Mouse (Mus musculus) monocyte, adult 2 months (primary cell): ENCODE measurements at regions not wholly inside any gene's neighbourhood (a gene's known extent, or its start where the extent isn't known, plus 50 kb on each side); places are given as distances from the start of the nearest gene placed in this dataset.

Experiments
- DNase-seq, 2 experiments: peaks; one replicate each; pipeline ENCODE4 v3.0.0; 2022; ENCODE audit warnings: low spot score in 2 of 2, low read depth in 1 of 2

GRCm38 (mm10) chr9:61679686-61680085 is 234.7 kb downstream of the Rplp1 start:
- no peak for DNase-seq

DNA sequence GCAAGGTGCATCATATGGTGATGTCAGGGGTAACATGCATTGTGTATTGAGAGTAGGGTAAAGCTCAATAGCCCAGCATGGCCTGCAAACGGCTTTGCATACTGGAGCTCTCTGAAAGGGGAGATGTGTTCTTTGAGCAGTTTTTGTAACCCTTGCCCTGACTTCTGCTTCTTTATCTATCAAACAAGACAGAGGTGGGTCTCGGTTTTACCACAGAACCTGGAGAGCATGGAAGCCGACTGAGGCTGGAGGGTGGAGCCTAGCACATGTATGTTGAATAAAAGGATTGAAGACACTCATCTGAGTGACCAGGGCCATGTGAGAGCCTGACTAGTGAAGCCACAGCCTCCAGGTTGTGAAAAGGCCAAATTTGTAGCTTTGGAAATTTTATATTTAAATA is 236.7 kb downstream of the Rplp1 start:
- no peak for DNase-seq

- no peak for DNase-seq
These were observed 237.3 kb downstream of the Rplp1 start for GRCm38 (mm10) chr9:61677037-61677436.

DNA sequence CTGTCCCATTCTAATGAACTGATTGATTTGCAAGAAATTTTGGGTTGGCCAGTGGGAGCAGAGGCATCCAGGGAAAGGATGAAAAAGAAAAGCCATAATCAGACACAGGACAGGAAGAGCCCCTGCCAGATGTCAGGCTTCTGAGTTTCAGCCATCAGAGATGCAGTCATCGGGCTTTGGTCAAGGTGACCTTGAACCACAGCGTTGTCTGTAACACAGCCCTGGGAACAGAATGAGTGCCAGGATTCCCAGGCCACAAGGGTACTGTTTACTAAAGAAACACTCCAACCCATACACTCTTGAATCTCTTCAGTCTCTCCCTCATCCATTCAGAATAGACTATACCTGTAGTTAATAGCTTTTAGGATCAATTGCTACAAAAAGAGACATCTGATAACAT is 239.0 kb downstream of the Rplp1 start:
- DNase-seq: no peak

DNA sequence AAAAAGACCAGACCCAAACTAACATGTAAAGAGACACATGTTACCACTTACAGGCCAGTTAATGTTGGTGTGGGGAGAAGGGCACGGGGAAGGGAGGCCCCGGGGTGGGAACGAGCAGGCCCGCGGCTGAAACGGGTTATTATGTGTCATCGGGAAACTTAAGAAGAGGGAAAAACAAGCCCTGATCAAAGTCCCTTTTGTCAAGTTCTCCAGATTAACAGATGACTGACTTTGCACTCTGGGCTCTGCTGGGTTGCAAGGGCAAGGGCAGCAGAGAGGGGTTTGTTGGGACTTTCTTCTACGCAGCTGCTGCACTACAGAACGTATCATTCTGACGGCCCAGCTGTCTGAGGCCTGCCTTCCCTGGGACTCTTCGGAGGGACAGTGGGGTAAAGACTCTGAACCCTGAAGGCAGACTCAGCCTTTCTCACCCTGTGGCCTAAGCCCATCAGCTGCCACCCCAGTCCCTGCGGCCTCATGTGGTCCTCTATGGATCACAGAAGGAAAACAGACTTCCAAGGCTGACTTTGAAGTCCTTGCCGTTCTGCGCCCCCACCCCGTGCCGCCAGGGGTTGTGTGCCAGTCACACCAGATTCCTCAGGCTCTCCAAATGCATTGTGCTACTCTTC is 240.7 kb downstream of the Rplp1 start:
- no peak for DNase-seq

DNA sequence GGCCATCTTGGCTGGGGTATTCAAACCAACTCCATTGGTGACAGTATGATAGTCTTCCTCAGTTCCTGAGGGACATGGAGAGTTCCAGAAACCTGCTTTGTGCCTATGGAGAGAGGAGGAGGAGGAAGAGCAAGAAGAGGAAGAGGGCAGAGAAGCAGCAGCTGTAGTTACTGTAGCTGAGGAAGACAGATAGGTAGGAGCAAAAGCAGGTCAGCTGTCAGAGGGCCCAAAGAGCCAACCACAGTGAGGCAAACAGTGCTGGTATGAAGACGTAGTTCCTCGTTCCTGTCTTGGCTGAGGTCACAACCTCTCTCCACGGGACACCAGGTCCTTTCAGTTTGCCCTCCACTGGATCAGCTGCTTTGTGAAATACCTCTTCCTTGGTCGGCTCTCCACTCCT is 243.4 kb downstream of the Rplp1 start:
- no peak for DNase-seq

DNA sequence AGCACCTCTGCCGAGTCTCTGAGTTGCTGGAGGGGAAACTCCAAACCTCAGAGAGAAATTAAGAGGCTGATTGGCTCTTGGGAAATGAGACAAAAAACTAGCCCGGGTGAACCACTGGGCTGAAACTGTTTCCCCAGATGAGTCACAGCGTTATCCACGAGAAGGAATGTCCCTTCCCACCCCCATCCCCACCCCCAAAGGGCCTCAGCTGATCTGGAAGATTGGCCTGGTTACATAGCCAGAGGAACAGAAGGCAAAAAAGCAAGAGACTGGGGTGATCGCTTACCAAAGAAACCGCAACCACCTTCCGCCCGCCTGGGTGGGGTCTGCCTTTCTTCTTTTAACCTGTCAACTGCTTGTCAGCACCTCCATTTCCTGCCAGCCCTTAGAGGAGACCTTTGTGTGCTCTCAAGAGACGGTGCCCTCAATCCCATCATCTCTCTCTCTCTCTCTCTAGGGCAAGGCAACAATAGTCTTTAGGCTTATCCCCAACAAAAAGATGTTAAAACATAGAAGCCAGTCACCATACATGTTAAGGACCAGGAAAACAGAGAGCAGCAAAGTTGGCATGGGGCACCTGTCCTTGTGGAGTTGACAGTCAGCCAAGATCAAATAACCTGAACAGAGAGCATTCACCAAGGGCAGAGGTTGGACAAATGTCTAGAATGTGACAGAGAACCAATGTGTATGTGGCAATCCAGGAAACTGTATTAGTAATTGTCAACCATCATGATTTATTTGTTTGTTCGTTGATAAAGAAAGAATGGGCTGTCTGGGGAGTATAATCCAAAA is 244.4 kb downstream of the Rplp1 start:
- DNase-seq: no peak

DNA sequence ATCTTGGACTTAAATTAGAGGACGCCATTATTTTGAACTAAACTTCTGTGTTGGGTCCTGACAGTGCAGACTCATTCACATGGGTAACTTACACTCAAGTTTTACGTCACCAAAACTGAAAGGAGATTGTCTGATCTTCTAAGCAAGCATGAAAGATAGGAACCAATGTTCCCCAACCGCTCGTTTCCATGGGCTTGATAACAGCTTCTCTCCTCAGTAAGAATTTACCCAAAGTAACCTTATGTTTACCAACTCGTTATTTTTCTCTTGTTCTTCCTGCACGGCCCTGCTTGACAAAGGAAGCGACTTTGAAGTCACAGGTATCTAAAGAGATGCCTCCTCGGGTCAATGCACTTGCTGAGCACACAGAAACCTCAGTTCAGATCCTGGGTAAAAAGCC is 245.6 kb downstream of the Rplp1 start:
- no peak for DNase-seq

DNA sequence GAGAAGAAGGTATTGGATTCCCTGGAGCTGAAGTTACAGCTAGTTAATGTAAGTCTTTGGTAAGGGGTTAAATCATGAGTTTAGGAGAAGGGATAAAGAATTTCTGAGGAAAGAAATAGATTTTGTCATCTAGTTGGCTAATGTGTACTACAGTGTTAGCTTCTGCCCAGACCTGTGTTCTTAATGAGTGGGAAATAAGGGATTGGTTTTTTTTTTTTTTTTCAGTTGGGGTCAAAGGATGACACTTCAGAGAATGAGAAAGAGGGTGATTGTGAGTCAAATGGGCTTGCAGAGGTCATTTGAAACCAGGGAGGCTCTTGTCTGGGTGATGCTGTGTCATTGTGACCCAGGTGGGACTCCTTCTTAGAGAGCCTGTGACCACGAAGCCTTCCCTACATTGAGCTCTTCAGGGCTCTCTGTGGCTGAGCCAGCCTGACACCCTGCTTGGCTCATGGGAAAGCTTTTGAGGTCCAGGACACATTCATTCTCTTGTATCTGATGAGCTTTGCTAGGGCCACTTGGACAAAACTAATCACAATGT is 246.1 kb downstream of the Rplp1 start:
- no peak for DNase-seq

- no peak for DNase-seq
These were observed 246.8 kb downstream of the Rplp1 start for GRCm38 (mm10) chr9:61667453-61668074.

- no peak for DNase-seq
These were observed 247.5 kb downstream of the Rplp1 start for GRCm38 (mm10) chr9:61666761-61667332.

DNA sequence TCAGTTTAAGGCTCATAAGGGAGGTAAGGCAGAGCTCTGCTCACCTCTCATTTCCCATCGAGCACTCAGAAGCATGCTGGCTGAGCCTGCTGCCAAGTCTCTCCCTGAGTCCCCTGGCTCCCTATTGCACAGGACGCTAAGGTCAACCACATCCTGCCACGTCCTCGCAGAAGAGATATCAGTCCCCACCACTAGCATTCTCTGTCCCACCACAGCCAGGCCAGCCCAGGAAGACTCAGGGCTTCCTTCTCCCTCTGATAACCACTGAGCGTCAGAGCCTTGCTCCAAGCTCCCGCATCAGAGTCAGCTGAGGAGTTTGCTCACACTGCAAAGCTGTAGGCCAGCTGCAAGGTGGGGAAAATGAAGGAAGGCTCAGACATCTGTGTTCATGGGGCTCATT is 248.2 kb downstream of the Rplp1 start:
- DNase-seq: no peak

DNA sequence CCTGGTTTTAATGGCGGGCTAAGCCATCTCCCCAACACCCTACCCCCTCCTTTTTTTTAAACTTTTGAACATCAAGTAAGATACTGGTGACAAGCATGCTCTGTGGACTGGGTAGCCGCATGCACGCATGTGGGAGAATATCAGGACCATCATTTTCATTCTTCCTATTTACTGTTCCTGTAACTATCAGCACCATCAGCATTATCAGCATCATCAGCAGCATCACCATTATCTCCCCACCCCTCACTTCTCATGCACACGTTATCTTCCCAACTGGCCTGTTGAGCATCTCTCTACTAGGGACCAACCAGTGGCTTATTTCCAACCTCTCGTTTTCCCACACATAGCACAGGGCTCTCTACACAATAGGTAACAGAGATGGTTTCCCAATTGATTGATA is 249.1 kb downstream of the Rplp1 start:
- DNase-seq: no peak

GRCm38 (mm10) chr9:61664000-61664622 is 250.2 kb downstream of the Rplp1 start:
- no peak for DNase-seq

DNA sequence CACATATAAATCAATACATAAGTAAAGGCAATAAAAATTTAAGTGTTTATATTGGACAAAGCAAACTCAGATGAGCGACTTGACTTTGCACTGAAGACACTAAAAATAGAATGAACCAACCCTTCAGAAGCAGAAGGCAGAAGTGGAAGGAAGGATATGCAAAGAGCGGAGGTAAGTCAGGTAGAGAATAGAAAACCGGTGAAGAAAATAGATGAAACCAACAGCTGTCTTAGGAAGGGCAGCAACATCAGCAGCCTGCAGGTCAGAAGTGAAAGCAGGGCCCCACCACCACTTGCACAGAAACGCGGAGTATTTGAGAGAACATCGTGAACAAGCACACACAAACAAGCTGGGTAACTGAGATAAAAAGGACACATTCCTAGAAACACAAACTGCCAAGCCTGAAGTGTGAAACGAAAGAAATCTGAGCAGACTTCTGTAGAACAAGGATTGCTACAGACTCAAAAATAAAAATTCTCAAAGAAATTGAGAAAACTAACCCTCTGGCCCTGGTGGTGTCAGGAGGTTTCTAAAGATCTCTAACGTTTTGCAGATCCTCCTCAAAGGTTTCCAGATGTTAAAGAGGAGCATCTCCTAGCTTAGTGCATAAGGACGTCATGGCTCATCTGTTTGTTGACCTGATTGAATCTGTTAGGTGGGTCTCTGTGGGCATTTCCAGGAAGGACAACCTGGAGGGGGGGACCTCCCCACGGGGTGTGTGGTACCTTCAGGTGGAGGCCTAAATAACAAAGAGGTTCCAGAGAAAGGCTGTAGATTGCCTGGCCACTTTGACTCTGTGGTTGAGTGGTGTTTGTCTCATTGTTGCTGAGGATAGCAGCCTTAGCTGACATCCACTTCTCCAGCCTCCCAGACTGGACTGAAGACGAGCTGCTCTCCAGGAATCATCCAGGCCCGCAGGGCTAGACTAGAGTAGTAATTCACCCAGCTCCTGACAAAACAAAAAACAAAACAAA is 252.0 kb downstream of the Rplp1 start:
- DNase-seq: no peak

- DNase-seq: no peak
These were observed 254.2 kb downstream of the Rplp1 start for GRCm38 (mm10) chr9:61660191-61660590.

- no peak for DNase-seq
These were observed 256.3 kb downstream of the Rplp1 start for GRCm38 (mm10) chr9:61657996-61658395.

GRCm38 (mm10) chr9:61655433-61655981 is 258.8 kb downstream of the Rplp1 start:
- DNase-seq: no peak

- DNase-seq: no peak
These were observed 268.5 kb downstream of the Rplp1 start for GRCm38 (mm10) chr9:61645661-61646425.
